Mouse (Mus musculus): ENCODE data around the gene Ormdl3.

GRCm38 (mm10) chr11:98595021-98595420, 7.9 kb upstream of the Ormdl3 start:
- no peak for TF ChIP-seq POLR2A (IDR thresholded peaks at IDR 0.05; ENCODE audit: extremely low read depth, insufficient read depth, low read length)
- no peak for TF ChIP-seq CTCF (IDR thresholded peaks at IDR 0.05; ENCODE audit: extremely low read depth, insufficient read depth, low read length)
